Mouse (Mus musculus): Measurements from ENCODE around the gene Aldh5a1.
"Not testable (repeated sequence)": the region's sequence is repeated elsewhere in the genome, so short reads cannot be mapped to it uniquely, and the experiment has no call there.

Aldh5a1 gene

GRCm38 (mm10) chr13:24937108-24937838, at the start of gene Aldh5a1:
Gene Aldh5a1 (minus strand): TSS chr13:24937661.
- in situ Hi-C loops (cut with MboI; ENCODE audit: unreplicated experiment in 2 of 2), result loop anchor here in 1 of 2 experiments (25.0 kb wide), 2 partner anchors 625 to 950 kb away; partner anchors contain the start of gene Scgn

DNA sequence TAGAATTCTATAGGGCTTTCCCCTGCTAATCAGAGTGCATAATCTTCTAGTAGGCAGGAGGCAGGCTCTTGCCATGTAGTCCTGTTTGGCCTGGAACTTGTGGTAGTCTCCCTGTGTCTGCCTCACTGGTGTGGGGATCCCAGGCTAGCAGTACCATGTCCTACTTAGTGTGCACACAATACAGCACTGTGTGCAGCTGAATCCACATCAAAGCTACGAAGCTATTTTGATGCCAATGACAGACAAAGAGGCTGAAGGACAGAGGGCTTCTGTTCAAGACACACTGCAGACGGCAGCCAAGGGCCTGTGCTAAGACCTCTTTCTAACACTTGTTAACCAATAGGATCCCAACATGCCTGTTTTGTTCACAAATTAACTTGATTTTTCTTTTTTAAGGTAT, 48.0 kb upstream of the Aldh5a1 start:
- in situ Hi-C loops (cut with MboI; ENCODE audit: unreplicated experiment in 2 of 2), result no loop called here

DNA sequence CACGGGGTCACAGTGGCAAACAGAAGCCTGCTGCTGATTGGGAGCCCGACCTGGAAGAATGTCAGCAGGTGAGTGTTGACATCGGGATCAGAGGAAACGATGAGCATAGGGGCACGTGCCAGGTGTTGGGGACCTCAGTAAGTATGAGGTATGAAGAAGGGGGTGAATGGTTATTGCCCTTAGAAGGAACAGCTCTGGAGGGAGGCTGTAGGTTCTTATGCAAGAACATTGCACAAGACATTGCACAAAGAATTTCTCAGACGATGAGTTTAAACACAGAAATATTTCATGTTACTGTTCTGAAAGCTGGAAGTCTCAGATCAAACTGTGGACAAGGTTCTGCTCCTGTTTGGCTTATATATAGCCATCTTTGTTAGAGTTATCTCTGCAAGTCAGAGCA, 43.6 kb upstream of the Aldh5a1 start:
- in situ Hi-C loops (cut with MboI; ENCODE audit: unreplicated experiment in 2 of 2), result no loop called here

- in situ Hi-C loops (cut with MboI; ENCODE audit: unreplicated experiment in 2 of 2), result no loop called here
These were observed 40.4 kb upstream of the Aldh5a1 start for GRCm38 (mm10) chr13:24977820-24978342.

GRCm38 (mm10) chr13:24976384-24976783, 38.9 kb upstream of the Aldh5a1 start:
- in situ Hi-C loops (cut with MboI; ENCODE audit: unreplicated experiment in 2 of 2), result no loop called here

GRCm38 (mm10) chr13:24971776-24972175, 34.3 kb upstream of the Aldh5a1 start:
- in situ Hi-C loops (cut with MboI; ENCODE audit: unreplicated experiment in 2 of 2), result not testable (repeated sequence)

DNA sequence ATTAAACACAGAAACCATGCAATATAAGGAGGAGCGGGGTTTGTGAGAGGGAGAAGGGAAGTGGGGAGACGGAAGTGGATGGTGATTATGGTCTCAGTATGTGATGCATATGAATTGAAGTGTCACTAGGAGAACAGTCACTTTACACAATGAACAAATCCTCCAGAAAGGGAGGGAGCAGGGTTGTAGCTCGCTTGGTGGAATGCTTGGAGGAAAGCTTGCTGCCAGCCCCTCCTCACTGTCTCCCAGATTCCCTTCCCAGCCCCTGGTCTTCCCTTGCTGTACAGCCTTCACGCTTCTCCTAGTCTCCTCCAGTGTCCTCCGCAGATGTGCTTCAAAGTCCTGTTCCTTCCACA, 28.4 kb upstream of the Aldh5a1 start:
- in situ Hi-C loops (cut with MboI; ENCODE audit: unreplicated experiment in 2 of 2), result no loop called here

DNA sequence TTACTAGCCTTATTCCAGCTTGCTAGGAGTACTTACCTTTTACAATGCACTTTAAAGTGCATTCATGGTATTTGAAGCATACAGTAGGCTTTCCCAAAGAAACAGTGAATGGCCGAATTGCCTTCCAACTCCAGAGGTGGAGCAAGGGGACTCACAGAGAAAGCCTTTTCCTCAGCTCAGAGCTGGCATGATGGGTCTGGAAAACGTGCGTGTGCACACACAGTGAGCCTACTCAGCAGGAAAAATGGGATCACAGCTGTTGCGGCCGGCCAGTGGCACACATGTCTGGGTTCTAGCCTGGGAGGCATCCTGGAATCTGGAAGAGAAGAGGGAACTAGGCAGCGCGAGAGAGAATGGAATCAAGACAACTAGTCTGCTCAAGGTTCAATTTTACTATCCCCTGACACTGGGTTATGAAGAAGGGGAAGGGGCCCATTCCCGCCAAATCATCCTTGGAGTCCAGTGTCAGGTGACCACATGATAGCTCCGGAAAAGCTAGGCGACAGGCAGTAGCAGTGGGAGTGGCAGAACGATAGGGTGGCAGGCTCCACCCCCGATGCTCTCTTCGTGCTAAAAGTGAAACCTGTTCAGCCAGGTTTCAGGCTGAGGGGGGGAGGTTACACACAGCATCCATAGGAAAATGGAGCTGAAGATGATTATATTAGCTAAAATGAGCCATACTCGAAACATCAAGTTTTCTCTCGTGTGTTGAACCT, 27.8 kb upstream of the Aldh5a1 start:
- in situ Hi-C loops (cut with MboI; ENCODE audit: unreplicated experiment in 2 of 2), result no loop called here

DNA sequence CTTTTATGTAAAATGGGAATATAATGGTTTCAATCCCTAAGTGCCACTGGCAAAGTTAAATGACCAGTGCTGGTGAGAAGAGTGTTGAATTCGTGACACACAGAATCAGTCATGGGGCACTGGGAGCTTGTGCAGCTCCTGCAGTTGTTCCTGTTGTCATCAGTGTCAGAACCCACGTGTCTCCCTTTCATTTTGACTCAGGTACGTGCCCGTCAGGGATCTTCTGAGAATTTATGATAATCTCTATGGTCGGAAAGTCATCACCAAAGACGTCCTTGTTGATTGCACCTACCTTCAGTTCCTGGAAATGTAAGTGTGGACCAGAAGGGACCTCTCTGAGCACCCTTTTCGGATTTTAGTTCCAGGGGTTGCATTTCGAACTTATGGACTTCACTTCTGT, 24.7 kb upstream of the Aldh5a1 start:
- in situ Hi-C loops (cut with MboI; ENCODE audit: unreplicated experiment in 2 of 2), result no loop called here

- in situ Hi-C loops (cut with MboI; ENCODE audit: unreplicated experiment in 2 of 2), result no loop called here
These were observed 22.6 kb upstream of the Aldh5a1 start for GRCm38 (mm10) chr13:24960084-24960483.

DNA sequence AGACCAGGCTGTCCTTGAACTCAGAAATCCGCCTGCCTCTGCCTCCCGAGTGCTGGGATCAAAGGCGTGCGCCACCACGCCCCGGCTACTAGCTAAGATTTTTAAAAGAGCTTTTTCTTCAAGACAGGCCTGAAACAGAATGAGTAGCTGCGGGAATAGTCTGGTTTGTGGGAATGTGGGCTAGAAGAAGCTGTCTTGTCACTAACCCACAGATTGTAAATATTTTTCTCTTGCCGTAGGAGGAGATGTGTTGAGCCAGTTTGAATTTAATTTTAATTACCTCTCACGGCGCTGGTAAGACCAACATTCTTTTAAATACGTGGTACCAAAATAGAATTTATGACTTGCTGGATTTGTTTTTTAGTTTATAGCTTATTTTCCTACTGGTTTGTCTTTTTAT, 21.2 kb upstream of the Aldh5a1 start:
- in situ Hi-C loops (cut with MboI; ENCODE audit: unreplicated experiment in 2 of 2), result no loop called here

DNA sequence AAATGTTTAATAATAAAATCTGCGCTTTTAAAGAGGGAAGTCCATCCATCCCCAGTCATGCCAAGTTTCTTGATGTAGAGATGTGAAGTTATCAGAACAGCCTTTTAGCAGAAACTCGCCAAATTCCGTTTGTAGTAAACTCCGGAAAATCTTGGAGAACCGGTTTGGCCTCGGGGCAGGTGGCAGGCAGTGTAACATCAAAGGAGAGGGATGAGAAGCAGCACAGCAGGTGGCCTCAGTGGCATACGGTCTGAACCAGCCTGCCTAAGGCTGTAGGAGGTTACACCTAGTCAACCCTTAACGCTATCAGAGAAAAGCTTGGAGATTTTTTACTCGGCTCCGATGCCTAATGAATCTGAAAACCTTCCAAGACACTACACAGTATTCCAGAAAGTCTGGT, 18.0 kb upstream of the Aldh5a1 start:
- in situ Hi-C loops (cut with MboI; ENCODE audit: unreplicated experiment in 2 of 2), result no loop called here

DNA sequence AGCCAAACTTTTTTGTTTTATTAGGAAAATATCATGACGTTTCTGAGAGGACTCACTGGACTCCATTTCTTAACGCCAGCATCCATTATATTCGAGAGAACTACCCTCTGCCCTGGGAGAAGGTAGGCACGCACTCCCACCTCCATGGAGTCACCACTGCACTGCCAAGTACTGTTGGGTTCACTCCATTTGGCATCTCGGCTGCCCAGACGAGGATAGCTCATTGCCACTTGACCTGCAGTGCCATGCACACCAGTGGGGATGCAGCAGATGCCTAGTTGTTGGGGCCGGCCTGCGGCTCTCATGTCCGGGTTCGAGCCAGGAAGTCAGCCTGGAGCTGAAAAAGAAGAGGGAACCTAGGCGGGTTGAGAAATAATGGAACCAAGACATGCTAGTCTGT, 17.6 kb upstream of the Aldh5a1 start:
- in situ Hi-C loops (cut with MboI; ENCODE audit: unreplicated experiment in 2 of 2), result no loop called here

DNA sequence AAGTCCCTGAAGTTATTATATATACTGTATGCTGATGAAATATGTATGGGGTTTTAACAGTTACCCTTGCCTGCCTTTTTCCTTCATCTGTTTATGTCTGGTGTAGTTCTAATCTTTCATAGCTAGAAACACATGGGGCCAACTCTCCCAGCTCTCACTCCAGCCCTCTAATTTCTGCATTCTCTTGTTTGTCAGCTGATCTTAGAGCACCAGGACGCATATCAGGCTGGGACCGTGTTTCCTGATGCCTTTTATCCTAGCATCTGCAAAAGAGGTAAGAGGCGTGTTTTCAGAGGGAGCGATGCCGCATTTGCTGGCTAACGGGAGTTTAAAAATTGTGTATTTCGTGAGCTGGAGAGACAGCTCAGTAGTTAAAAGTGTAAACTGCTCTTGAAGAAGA, 15.2 kb upstream of the Aldh5a1 start:
- in situ Hi-C loops (cut with MboI; ENCODE audit: unreplicated experiment in 2 of 2), result no loop called here

- in situ Hi-C loops (cut with MboI; ENCODE audit: unreplicated experiment in 2 of 2), result loop anchor here in 1 of 2 experiments (25.0 kb wide), 2 partner anchors 637 to 962 kb away; partner anchors contain the start of gene Scgn
These were observed 11.4 kb upstream of the Aldh5a1 start for GRCm38 (mm10) chr13:24948870-24949269.

GRCm38 (mm10) chr13:24947158-24947557, 9.7 kb upstream of the Aldh5a1 start:
- in situ Hi-C loops (cut with MboI; ENCODE audit: unreplicated experiment in 2 of 2), result loop anchor here in 1 of 2 experiments (25.0 kb wide), 2 partner anchors 635 to 960 kb away; partner anchors contain the start of gene Scgn

GRCm38 (mm10) chr13:24945567-24945966, 8.1 kb upstream of the Aldh5a1 start:
- in situ Hi-C loops (cut with MboI; ENCODE audit: unreplicated experiment in 2 of 2), result loop anchor here in 1 of 2 experiments (25.0 kb wide), 2 partner anchors 633 to 958 kb away; partner anchors contain the start of gene Scgn

- in situ Hi-C loops (cut with MboI; ENCODE audit: unreplicated experiment in 2 of 2), result loop anchor here in 1 of 2 experiments (25.0 kb wide), 2 partner anchors 631 to 956 kb away; partner anchors contain the start of gene Scgn
These were observed 5.8 kb upstream of the Aldh5a1 start for GRCm38 (mm10) chr13:24943303-24943702.

DNA sequence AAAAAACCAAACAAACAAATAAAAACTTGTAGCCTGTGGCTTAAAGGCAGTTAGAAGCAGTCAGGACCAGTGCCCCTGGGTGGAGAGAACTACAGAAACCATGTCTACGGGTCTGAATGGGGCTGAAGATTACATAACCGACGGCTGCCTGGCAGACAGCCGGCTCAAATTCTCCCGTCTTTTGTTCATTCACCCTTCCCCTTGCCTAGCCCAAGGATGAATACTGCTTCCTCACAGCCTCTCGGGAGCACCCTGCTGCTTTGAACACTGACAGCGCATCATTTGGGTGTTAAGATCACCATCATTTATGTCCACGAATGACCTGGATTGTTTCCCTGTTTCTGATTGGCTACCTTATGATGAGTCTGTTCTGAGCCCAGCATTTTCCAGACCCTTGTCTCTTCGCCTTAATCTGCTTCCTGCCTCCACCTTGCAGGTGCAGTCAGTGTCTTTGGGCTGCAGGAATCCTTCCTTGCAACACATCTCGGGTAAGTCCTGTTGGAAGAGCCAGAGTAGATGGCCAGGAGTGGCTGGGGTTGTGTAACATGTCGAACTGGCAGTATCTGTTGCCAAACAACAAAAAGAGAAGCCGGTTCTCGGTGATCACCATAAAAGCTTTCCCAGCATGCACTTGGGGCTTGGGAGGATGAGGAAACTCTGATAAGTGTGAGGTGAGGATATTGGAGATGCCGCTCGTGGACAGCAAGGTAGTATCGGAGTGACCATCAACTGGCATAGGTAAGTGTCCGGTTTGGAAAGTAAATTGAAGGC, 5.2 kb upstream of the Aldh5a1 start, which contains the start of gene Gpld1:
TSS of gene Gpld1 (plus strand) at position 641 of the 771 bp plus-strand sequence.
- in situ Hi-C loops (cut with MboI; ENCODE audit: unreplicated experiment in 2 of 2), result loop anchor here in 1 of 2 experiments (25.0 kb wide), 2 partner anchors 630 to 955 kb away; partner anchors contain the start of gene Scgn

- in situ Hi-C loops (cut with MboI; ENCODE audit: unreplicated experiment in 2 of 2), result loop anchor here in 1 of 2 experiments (25.0 kb wide), 2 partner anchors 627 to 952 kb away; partner anchors contain the start of gene Scgn
These were observed 2.0 kb upstream of the Aldh5a1 start for GRCm38 (mm10) chr13:24939472-24939871.
